Mouse (Mus musculus): ENCODE results near the gene Clec2g. TPM values are rescaled to one million over a fixed set of nuclear protein-coding genes. Genes with fewer than 3 reads are reported as not detected.

The Clec2g gene
- polyA plus RNA-seq, 1 experiment from 2014 or later, result not detected

- Histone ChIP-seq H3K4me2 (no peak overlapping the region), H3K27me3 (replicated peaks) (no peaks in the 10 kb centered on the region), H3K4me1 (no peaks in the 10 kb centered on the region), H3K9ac (replicated peaks) (no peak overlapping the region), H3K9me3 (replicated peaks) (no peaks in the 10 kb centered on the region), H3K27ac (replicated peaks) (no peak overlapping the region), H3K4me3 (replicated peaks) (no peak overlapping the region), H3K36me3 (no peaks in the 10 kb centered on the region)
- ATAC-seq (ENCODE audit: low FRiP score), result no peak
- 91% methylated on average over 2 of the region's 2 CpGs for WGBS
Measured at GRCm38 (mm10) chr6:129030964-129031363, 96.8 kb downstream of the Clec2g start.

GRCm38 (mm10) chr6:129033397-129033796 lies 99.2 kb downstream of the Clec2g start:
- Histone ChIP-seq H3K27ac (replicated peaks) (no peak overlapping the region), H3K4me2 (no peak overlapping the region), H3K4me1 (no peaks in the 10 kb centered on the region), H3K27me3 (replicated peaks) (no peaks in the 10 kb centered on the region), H3K36me3 (no peaks in the 10 kb centered on the region), H3K9me3 (replicated peaks) (no peaks in the 10 kb centered on the region), H3K9ac (replicated peaks) (no peak overlapping the region), H3K4me3 (replicated peaks) (no peak overlapping the region)
- ATAC-seq (ENCODE audit: low FRiP score), result no peak
- 78% methylated on average over 2 of the region's 2 CpGs for WGBS

Small RNA genes within 50 kb of the gene (microRNA-seq; reads per million reads assigned to microRNA genes)
- gene Gm27336 (not detected), gene Mir7649 (not detected)

Other genes with a start within 250 kb of the Clec2g start
- 0.95 and 1.00 TPM in 2 replicates for gene Klrb1, start 211.3 kb upstream of the Clec2g start, polyA plus RNA-seq (2015; fragmentation: Nextera tagmentation; extraction: Ambion mirVana)
- gene Klrb1c, start 145.2 kb upstream of the Clec2g start, polyA plus RNA-seq (2015; fragmentation: Nextera tagmentation; extraction: Ambion mirVana), result 0.09 and 0.70 TPM in 2 replicates
- gene Gm44511, start 108.1 kb upstream of the Clec2g start, polyA plus RNA-seq (2015; fragmentation: Nextera tagmentation; extraction: Ambion mirVana), result not detected in 2 replicates
- 0.49 TPM in 1 of 2 replicates, not detected in the other for gene Klrb1b, start 108.0 kb upstream of the Clec2g start, polyA plus RNA-seq (2015; fragmentation: Nextera tagmentation; extraction: Ambion mirVana)
- gene Clec2i, start 46.8 kb upstream of the Clec2g start, polyA plus RNA-seq (2015; fragmentation: Nextera tagmentation; extraction: Ambion mirVana), result 0.92 TPM in 1 of 2 replicates, not detected in the other
- 0.41 and 5.9 TPM in 2 replicates for gene BC035044, start 43.3 kb upstream of the Clec2g start, polyA plus RNA-seq (2015; fragmentation: Nextera tagmentation; extraction: Ambion mirVana)
- gene Klrb1f, start 111.5 kb downstream of the Clec2g start, polyA plus RNA-seq (2015; fragmentation: Nextera tagmentation; extraction: Ambion mirVana), result 0.58 and 0.78 TPM in 2 replicates
- gene Clec2e, start 166.5 kb downstream of the Clec2g start, polyA plus RNA-seq (2015; fragmentation: Nextera tagmentation; extraction: Ambion mirVana), result 0.19 TPM in 1 of 2 replicates, not detected in the other
- gene Clec2d, start 246.2 kb downstream of the Clec2g start, polyA plus RNA-seq (2015; fragmentation: Nextera tagmentation; extraction: Ambion mirVana), result 0.24 and 0.40 TPM in 2 replicates

Measured in neural tube, embryonic 15.5 days (tissue).